In the genomic region with DNA sequence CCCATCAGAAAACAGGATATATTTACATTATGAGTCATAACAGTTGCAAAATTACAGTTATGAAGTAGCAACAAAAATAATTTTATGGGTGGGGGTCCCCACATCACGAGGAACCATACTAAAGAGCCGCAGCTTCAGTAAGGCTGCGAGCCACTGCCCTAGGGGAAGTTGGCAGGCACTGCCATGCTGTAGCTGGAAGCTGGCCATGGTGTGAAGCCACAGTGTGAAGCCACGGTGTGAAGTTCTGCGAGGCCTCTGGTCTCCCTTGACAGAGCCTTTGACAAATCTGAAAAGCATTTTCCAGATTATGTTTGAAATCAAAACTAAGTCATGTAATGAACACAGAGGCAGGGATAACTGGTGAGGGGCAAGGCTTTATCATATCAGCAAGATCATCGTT, we compare ENCODE assay signal across 16 mouse cellular contexts.
"Had no signal": no experiment of that assay in that cellular context is flagged by ENCODE, and none has a peak within 500 bp of the region (broad histone marks: within the 10 kb centered on the region; RNA-seq: fewer than 3 reads in every experiment).

No protein-coding gene starts in this region.

- H3K4me2 ChIP-seq: liver, embryonic 13.5 days; midbrain, embryonic 12.5 days; midbrain, embryonic 15.5 days; neural tube, embryonic 13.5 days; stomach, embryonic 15.5 days had no signal

- DNase-seq: kidney, adult 11 months; kidney, adult 8-10 months; kidney, postnatal 14 days; kidney, postnatal 4 days; liver, embryonic 13.5 days; lung, adult 2 months; lung, postnatal 14 days; retina, postnatal 1 day; right cerebral cortex, postnatal 25 days; spleen, adult 18-20 months; thymus, postnatal 25 days had no signal

- H3K9ac ChIP-seq: liver, embryonic 13.5 days; midbrain, embryonic 12.5 days; midbrain, embryonic 15.5 days; neural tube, embryonic 13.5 days; stomach, embryonic 15.5 days had no signal

- H3K36me3 ChIP-seq: liver, embryonic 13.5 days; midbrain, embryonic 12.5 days; midbrain, embryonic 15.5 days; neural tube, embryonic 13.5 days; stomach, embryonic 15.5 days had no signal

- ATAC-seq: midbrain, embryonic 15.5 days had no signal

- H3K27ac ChIP-seq: liver, embryonic 13.5 days; macrophage; midbrain, embryonic 12.5 days; midbrain, embryonic 15.5 days; neural tube, embryonic 13.5 days; stomach, embryonic 15.5 days had no signal

- H3K4me3 ChIP-seq: liver, embryonic 13.5 days; midbrain, embryonic 12.5 days; midbrain, embryonic 15.5 days; neural tube, embryonic 13.5 days; stomach, embryonic 15.5 days had no signal

- H3K9me3 ChIP-seq: liver, embryonic 13.5 days; midbrain, embryonic 12.5 days; midbrain, embryonic 15.5 days; neural tube, embryonic 13.5 days; stomach, embryonic 15.5 days had no signal

- H3K27me3 ChIP-seq: liver, embryonic 13.5 days; midbrain, embryonic 12.5 days; midbrain, embryonic 15.5 days; neural tube, embryonic 13.5 days; stomach, embryonic 15.5 days had no signal

- H3K4me1 ChIP-seq: liver, embryonic 13.5 days; midbrain, embryonic 12.5 days; midbrain, embryonic 15.5 days; neural tube, embryonic 13.5 days; stomach, embryonic 15.5 days had no signal
